8 mouse cellular contexts compared by ENCODE assay signal in genomic region chr14:118709736-118710135, GRCm38 (mm10). TPM values are rescaled to one million over a fixed set of nuclear protein-coding genes. Genes with fewer than 3 reads are reported as not detected.
DNase-seq lines count a peak whose midpoint lies in the region; ATAC-seq and TF ChIP-seq lines count a peak whose summit lies in the region.

No protein-coding gene starts in this region.

- H3K27ac ChIP-seq in heart, embryonic 16.5 days (ENCODE audit: low read length) = peak overlapping the region; percentile 40
- H3K27ac ChIP-seq in liver, embryonic 15.5 days (replicated peaks) = no peak overlapping the region
- no peak overlapping the region for H3K27ac ChIP-seq in neural tube, embryonic 13.5 days (replicated peaks)
- 0 out of 2 replicates have a peak overlapping the region, but pooled peaks have one; percentile 45 for H3K27ac ChIP-seq in testis, adult 2 months (ENCODE audit: control insufficient read depth, insufficient read depth, low read depth, low read length)

- peak; percentile 56 for TF ChIP-seq CTCF in brain, embryonic 14.5 days (IDR thresholded peaks at IDR 0.05; ENCODE audit: borderline replicate concordance, extremely low read depth, insufficient read depth, insufficient read length)
- TF ChIP-seq CTCF in testis, adult 2 months (IDR thresholded peaks at IDR 0.05; ENCODE audit: control insufficient read depth, insufficient read depth, insufficient replicate concordance, low read depth, low read length) = no peak

- H3K9me3 ChIP-seq in heart, embryonic 16.5 days (replicated peaks; ENCODE audit: control insufficient read depth, low read length) = no peaks in the 10 kb centered on the region
- no peaks in the 10 kb centered on the region for H3K9me3 ChIP-seq in liver, embryonic 15.5 days (replicated peaks)
- no peaks in the 10 kb centered on the region for H3K9me3 ChIP-seq in neural tube, embryonic 13.5 days

- WGBS in heart, embryonic 16.5 days = 10% methylated on average over 11 of the region's 11 CpGs
- WGBS in liver, embryonic 15.5 days (ENCODE audit: insufficient replicate concordance) = 20% methylated on average over 11 of the region's 11 CpGs
- 36% methylated on average over 11 of the region's 11 CpGs for WGBS in neural tube, embryonic 13.5 days

- peaks cover 22% of the 10 kb centered on the region for H3K4me1 ChIP-seq in heart, embryonic 16.5 days (ENCODE audit: control insufficient read depth, insufficient read depth, low read length)
- H3K4me1 ChIP-seq in liver, embryonic 15.5 days (replicated peaks) = peaks cover 42% of the 10 kb centered on the region
- peaks cover 40% of the 10 kb centered on the region for H3K4me1 ChIP-seq in neural tube, embryonic 13.5 days (replicated peaks)
- H3K4me1 ChIP-seq in testis, adult 2 months (ENCODE audit: control insufficient read depth, insufficient read depth, low read length) = peaks cover 24% of the 10 kb centered on the region

- DNase-seq in 3T3-L1 (ENCODE audit: low read depth, low spot score) = peak; percentile 97
- DNase-seq in brain, embryonic 14.5 days (ENCODE audit: low read depth) = peak; percentile 93
- DNase-seq in fibroblast of lung, adult 2 months (ENCODE audit: low read depth) = peak; percentile 86
- DNase-seq in kidney, postnatal 4 days = peak; percentile 82 to 88

- no peak overlapping the region for H3K4me3 ChIP-seq in heart, embryonic 16.5 days (ENCODE audit: low read length)
- H3K4me3 ChIP-seq in liver, embryonic 15.5 days (replicated peaks) = no peak overlapping the region
- H3K4me3 ChIP-seq in neural tube, embryonic 13.5 days = no peak overlapping the region
- H3K4me3 ChIP-seq in testis, adult 2 months (ENCODE audit: control insufficient read depth, low read depth, low read length) = no peak overlapping the region

- peak overlapping the region; percentile 36 for H3K4me2 ChIP-seq in heart, embryonic 16.5 days (ENCODE audit: low read depth, low read length)
- peak overlapping the region; percentile 38; the same call in 1 of the 2 replicates for H3K4me2 ChIP-seq in liver, embryonic 15.5 days
- H3K4me2 ChIP-seq in neural tube, embryonic 13.5 days = no peak overlapping the region

- TF ChIP-seq POLR2A in brain, embryonic 14.5 days (IDR thresholded peaks at IDR 0.05; ENCODE audit: borderline replicate concordance, extremely low read depth, insufficient read depth, insufficient read length, poor library complexity, severe bottlenecking) = no peak
- TF ChIP-seq POLR2A in testis, adult 2 months (IDR thresholded peaks at IDR 0.05; ENCODE audit: control insufficient read depth, low read depth, low read length) = no peak

- H3K27me3 ChIP-seq in heart, embryonic 16.5 days (ENCODE audit: control insufficient read depth, insufficient read depth, low read length) = peaks cover 7% of the 10 kb centered on the region; the same call in 1 of the 2 replicates
- peaks cover 41% of the 10 kb centered on the region for H3K27me3 ChIP-seq in liver, embryonic 15.5 days
- peaks cover 38% of the 10 kb centered on the region for H3K27me3 ChIP-seq in neural tube, embryonic 13.5 days
- no peaks in the 10 kb centered on the region for H3K27me3 ChIP-seq in testis, adult 2 months (ENCODE audit: control insufficient read depth, insufficient read depth, low read length)

- H3K9ac ChIP-seq in heart, embryonic 16.5 days (ENCODE audit: low read length) = no peak overlapping the region
- H3K9ac ChIP-seq in liver, embryonic 15.5 days = no peak overlapping the region
- H3K9ac ChIP-seq in neural tube, embryonic 13.5 days = no peak overlapping the region

- H3K36me3 ChIP-seq in heart, embryonic 16.5 days (ENCODE audit: control insufficient read depth, insufficient read depth) = no peaks in the 10 kb centered on the region
- no peaks in the 10 kb centered on the region for H3K36me3 ChIP-seq in liver, embryonic 15.5 days (replicated peaks)
- H3K36me3 ChIP-seq in neural tube, embryonic 13.5 days = no peaks in the 10 kb centered on the region
- H3K36me3 ChIP-seq in testis, adult 2 months (ENCODE audit: control insufficient read depth, insufficient read depth, low read length) = no peaks in the 10 kb centered on the region

- ATAC-seq in heart, embryonic 16.5 days (replicated peaks; ENCODE audit: extremely low read depth, insufficient read depth, low FRiP score) = peak; percentile 72
- ATAC-seq in liver, embryonic 15.5 days (ENCODE audit: insufficient read depth) = no peak
- peak; percentile 54 for ATAC-seq in neural tube, embryonic 13.5 days (ENCODE audit: low read depth)

RNA-seq across cellular contexts. Expression of gene Abcc4, which starts 3.7 kb away (rescaled TPM):
- 1.4 and 1.7 TPM in 2 replicates for polyA plus RNA-seq in brain, embryonic 14.5 days (2012; rRNA removed)
- polyA plus RNA-seq in heart, embryonic 16.5 days (2015; fragmentation: Nextera tagmentation; extraction: Ambion mirVana) = 1.6 and 2.2 TPM in 2 replicates
- 1.8 and 1.9 TPM in 2 replicates for polyA plus RNA-seq in liver, embryonic 15.5 days (2015; fragmentation: Nextera tagmentation; extraction: Ambion mirVana)
- polyA plus RNA-seq in neural tube, embryonic 13.5 days (2015; fragmentation: Nextera tagmentation; extraction: Ambion mirVana) = 4.0 and 4.7 TPM in 2 replicates
- polyA plus RNA-seq in testis, adult 2 months (2012; rRNA removed) = 0.96 and 1.9 TPM in 2 replicates

Comparison
In these comparisons a context has a peak if more than half of its experiments do, and no peak if none do; other contexts are left out.
1. H3K27ac ChIP-seq: peak in heart, embryonic 16.5 days (single experiment) and testis, adult 2 months (single experiment); none in liver, embryonic 15.5 days (single experiment) and neural tube, embryonic 13.5 days (single experiment).
2. Peak in every context shown above with its lines, with median percentiles within 50 percentile points of each other: DNase-seq.